Mouse (Mus musculus) urinary bladder, adult 18-20 months (tissue): ENCODE measurements around the gene Ctu2.

ENCODE experiments used
- DNase-seq, 2 experiments: peaks; one replicate each; pipeline ENCODE4 v3.0.0; 2022; ENCODE audit warnings: low spot score in 2 of 2, mixed read lengths in 2 of 2

Gene Ctu2

DNA sequence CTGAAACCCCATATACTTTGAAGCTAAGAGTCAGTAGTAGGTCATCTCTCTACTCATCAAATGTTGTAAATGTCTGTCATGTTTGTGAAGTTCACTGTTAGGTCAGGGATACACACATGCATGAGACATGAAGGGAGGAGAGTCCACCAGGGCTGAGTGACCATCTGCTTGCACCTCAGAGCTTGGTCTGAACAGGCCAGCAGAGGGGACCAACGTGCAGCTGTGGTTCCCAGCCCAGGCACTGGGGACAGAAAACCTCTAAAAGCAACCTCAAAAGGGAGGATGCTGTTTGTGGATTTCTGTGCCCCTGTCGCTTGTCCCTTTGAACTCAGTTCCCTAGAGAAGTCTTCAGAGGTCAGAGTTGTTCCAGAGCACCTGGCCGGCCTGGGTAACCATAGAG is 30.7 kb upstream of the Ctu2 start:
- DNase-seq: no peak

DNA sequence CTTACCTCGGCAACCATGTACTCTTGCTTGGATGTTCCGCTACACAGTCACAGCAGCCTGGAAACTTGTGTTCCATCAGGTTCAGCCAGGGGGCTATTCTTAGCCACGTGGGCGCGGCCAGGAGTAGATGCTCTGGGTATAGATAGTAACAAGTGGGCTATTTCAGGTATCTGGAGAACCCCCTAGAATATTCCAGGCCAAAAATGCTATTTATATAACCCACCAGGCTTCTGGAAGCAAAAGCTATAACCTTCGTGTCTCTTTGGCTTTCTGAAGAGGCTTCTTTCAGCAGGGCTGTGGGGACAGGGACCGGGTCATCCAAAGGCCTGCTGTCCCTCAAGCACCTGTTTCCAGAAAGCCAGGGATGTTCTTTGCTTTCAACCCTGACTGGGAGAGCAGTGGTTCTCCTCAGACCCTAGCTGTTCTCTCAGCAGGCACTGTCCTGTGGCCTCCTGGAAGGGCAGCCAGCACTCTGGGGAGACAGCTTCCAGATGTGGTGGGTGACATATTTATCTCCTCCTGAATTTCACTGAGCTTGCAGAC is 24.7 kb upstream of the Ctu2 start:
- DNase-seq: no peak

DNA sequence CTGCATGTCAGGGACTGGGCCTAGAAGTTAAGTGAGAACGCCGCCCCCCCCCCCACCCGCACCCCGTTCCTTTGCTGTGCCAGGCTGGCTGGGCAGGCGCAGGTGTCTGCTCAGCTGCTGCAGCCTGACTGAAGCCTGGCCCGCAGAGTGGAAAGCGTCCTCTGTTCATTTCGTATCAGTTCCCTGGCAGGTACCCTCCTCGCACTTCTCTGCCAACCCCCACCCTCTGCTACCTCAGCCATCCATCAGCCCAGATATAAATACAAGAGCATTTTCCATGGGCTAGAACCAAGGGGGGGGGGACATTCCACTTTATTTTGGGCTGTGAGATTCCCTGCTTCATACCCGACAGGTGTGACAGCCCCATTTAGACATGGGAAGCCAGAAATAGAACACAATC is 23.8 kb upstream of the Ctu2 start:
- no peak for DNase-seq

DNA sequence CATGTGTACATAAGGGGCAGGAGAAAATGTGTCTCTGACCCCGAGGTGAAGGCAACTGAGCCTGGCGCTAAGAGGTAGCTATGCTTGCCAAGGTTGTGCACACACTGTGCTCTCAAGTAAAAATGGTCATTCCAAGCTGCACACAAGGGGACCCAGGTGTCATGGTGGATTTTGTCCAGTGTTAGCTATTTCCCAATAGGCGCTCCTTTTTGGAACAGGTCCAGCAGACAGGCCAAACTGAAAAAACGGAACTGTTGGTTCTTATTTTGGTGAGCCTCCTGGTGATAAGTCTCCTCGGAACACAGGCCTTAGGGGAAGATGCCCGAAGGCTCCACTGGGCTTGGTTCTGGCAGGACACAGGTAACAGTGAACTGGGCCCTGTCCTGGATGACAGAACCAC is 21.5 kb upstream of the Ctu2 start:
- DNase-seq: no peak

DNA sequence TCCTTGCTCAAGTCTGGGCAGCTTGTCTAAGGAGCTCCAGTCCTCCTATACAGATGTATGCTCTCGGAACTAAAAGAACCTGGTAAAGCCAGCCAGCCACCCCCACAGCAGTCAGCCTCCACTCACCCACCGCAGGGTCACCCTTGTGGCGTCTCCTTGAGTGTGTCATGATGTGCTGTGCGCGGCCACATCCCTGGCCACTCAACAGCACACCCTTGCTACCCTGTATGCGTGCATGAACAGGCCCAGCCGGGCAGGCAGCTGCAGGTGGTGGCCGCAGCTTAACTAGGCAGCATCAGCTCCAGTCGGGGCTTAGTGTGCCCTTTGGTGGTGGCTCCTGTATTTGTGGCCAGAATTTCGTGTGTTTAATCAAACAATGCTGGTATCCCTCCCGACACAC is 18.8 kb upstream of the Ctu2 start:
- DNase-seq: peak; percentile 41 to 59

DNA sequence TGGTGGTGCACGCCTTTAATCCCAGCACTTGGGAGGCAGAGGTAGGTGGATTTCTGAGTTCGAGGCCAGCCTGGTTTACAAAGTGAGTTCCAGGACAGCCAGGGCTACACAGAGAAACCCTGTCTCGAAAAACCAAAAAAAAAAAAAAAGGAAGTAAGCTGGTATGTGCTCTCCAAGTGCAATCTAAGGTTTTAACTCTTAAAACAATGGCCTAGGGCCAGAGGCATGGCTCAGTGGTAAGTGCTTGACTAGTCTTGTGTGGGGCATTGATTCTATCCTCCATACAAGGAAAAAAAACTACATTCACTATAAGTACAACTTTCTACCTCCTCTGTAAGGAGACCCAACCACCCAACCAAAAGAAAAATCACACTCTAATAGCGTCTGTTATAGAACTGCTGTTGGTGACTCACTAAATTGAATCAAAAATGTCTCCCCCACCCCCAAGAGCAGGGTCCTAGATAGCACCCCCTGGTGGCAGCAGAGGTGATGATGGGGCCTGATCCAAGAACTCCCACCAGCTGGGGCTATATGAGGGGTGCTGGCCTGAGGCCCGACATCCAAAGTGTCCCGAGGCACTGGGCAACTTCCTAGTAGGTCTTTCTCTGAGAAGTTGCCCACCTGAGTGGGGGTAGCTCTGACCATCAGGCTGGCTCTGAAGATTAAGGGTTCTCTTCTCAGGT is 16.6 kb upstream of the Ctu2 start:
- DNase-seq: no peak

DNA sequence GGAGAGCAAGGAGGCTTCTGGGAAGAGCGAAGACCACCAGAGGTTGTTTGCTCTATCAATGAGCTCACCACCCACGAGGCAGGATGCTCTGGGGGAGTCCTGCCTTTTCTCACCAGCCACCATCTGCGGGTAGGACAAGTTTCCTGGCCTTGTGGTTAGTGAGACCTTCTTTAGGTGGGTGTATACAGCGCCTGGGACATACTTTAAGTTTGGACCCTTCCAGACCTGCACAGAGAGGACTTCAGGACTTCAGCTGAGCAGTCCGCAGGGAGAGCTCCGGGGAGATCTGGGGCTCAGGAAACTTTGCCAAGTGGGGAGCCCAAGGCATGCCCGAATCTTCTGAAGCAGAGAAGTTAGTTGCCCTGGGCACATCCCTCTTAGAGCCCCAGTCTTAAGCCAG is 16.0 kb upstream of the Ctu2 start:
- DNase-seq: no peak

DNA sequence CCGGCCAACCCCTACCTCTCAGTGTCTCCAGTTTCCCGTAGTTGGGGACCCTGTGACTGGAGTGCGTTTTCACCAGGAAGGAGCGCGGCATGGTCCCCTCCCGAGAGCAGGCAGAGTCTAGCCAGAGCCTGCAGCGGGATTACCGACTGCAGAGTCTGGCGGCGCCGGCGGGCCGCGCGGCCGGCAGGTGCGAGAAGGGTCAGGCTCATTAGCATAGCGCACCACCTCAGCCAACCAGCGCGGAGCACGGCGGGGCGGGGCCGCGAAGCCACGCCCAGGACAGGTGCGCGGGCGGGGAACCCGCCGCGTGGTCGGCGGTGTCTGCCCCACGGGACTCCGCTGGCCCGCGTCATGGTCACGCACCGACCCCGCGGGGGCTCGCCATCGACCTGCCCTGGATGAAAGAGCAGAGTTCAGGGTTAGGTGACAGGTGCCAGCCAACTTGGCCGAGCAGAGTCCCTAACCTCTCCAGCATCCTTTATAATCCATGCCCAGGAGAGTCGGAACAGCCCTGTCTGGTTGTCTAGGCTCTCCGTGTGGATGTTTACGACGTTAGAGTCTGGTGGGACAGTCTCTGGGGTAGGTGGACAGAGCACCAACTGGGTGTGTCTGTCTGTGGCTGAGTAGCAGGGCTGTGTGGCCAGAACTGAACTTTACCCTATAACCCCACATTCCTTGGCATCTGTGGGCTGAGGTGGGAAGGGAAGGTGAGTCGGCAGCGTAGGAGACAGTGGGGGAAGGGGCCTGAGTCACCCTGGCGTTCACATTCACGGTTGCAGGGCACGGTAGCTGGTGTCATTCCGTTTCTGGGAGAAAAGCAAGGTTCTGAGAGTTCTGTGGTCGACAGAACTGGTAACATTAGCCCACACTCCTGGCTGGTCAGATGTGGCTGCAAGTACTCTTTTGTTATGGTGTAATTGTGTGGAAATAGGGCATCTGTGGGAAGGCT is 15.1 kb upstream of the Ctu2 start, which contains the start of gene Snai3:
Gene Snai3, minus strand, starts transcription at position 210 of the 949 bp plus-strand sequence.
- DNase-seq: peak; percentile 65 to 76

DNA sequence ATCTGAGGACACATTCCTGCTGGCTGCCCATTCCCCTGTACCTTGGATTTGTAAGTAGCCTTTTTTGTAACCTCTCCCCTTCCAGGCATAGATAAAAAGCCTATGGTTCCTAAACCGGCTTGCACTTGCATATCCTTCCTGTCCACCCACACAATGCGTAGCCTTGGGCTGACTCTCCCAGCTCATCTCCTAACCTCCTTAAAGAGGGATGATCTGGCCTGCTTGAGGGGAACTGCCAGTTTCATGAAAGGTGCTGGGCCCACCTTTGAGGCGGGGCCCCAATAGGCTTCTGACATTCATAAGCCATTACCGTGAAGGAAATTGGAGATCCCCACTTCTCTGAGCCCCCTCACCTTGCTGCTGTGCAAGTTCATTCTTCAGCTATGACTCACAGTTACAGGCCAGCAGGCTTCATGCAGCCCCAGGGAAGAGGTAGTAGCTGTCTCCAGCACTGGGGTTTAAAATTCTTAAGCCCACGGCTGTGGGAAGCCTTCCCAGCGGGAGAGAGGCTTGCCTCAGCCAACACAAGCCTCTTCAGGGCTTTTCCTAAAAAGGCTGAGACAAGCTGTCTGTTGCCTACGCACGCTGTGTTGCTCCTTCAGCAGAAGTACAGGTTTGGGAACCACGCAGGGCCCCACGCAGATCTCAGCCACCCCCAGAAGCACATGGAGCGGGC is 14.3 kb upstream of the Ctu2 start:
- no peak for DNase-seq

DNA sequence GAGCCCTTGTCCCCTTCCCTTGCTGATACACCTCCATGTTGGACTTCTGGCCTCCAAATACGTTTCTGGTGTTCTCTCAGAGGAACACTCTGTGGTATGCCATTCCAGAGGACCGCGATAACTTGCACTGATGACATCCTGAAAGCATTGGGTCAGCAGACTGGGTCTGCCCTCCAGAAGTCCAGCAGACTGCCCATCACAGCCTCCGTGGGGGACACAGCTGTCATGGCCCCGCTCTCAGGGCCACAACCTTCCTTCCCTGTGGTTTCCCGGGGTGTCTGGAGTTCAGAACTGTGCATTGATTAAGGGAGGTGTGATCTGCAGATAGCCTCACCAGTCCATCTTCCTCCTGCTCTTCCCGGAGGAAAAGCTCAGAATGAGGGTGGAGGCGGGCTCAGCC is 13.4 kb upstream of the Ctu2 start:
- no peak for DNase-seq

DNA sequence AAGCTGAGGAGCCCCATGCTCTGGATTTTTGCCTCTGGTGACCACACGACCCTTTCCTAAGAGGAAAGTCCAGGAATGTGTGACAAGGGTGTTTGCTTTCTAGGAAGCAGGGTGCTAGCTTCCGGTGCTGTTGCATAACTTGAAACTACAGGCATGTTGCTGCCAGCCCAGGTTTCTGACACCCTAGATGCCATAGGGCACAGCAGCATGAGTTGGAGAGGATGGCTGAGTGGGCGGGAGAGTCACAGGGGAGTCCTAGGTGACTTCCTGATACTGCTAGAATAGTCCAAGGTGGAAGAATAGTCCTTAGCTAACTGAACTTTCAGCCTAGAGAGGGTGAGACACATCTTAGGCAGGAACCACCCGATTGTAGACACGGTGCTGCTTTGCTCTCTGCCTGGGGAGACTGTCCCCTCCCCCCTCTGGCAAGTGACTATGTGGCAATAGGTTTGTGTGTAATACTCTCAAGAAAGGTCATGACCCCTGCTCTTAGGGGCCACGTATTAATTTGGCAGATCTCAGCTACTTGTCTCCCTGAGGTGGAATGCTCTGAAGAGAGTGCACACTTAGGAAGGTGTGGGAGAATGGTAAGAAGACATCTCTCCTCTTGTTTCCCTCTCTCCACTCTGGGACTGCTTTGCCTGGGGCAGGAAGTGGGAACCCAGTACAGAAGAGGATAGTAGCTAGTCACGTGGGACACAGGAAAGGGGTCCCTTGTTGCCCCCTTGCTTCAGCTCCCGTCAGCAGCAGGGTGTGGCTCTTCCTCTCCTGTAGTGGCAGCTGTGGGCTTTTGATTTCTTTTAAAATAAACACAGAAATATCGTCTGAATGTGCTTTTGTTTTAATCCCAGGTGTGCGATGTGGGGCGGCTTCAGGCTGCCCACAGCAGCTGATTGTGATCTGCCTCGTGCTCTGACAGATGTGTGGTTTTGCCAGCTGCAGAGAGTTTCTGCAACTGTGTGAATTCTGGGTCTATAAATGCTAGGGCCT is 12.0 kb upstream of the Ctu2 start:
- peak in 1 of 2 experiments; percentile 45 for DNase-seq

DNA sequence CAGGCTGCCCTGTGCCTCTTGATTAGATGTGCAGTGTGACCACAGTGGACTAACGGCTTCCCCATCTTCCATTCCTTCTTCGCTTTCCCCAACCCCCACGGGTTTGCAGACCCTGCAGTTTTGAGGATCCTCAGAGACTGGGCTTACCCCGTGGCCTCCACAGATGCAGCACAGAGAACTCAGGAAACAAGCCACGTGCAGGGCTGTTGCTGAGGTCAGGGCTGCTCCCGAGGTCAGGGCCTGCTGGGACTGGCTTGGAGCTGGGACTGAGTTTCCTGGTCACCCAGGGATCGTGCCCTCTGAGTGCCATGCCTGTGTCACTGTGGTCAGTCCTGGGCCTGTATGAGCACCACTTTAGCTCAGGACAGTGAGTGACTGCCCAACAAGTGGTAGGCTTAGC is 11.0 kb upstream of the Ctu2 start:
- no peak for DNase-seq

DNA sequence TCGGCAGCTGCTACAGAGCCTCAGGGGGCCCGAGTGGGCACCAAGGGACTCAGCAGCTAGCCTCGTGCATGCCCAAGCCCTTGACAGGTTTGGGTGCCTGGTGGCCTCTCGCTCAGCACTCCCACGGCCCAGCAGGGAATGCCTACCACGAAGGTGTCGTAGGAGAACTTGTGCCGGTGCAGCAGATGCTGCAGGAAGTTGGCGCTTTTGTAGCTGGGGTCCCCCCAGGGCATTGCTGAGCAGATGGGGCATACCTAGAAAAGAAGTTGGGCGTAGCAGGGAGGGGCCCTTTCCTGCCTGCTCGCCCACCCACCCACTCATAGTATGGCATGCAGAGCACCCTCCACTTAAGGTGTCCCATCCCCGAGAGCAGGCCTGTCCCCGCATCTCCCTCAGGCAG is 8.1 kb upstream of the Ctu2 start:
- DNase-seq: no peak

DNA sequence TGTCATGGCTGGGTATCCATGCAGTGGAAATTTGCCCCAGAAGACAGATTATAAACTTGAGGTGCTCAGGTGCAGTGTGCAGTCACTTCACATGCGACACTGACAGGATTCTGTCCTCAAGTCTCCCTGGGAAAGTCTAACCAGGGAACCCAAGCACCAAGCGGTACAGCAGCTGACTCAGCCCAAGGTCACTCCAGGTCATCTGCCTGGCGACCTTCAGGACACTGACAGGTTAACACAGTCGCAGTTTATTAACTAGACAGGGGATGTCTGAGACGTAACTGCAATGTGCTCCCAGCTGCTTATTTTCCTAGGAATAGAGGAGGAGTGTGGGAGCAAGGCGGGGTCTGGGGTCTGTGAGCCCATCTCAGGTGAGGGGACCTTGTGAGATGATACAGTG is 6.5 kb upstream of the Ctu2 start:
- no peak for DNase-seq

DNA sequence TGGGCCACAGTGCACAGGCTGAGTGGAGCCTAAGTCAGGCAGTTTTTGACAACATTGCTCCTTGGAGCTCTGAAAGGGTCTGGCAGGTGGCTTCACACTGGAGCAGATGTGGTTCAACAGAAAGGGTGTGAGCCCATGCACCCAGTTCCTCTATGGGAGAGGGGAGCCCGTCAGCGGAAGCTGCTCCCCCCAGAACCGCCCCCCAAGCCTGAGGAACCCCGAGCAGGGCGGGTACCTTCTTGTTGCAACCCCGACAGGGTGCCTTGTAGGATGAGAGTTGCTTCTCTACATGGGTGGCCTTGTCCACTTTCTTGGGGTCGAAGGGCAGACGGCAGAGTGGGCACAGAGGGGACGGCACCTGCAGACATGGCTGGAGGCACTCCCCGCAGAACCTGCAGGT is 6.0 kb upstream of the Ctu2 start:
- no peak for DNase-seq

DNA sequence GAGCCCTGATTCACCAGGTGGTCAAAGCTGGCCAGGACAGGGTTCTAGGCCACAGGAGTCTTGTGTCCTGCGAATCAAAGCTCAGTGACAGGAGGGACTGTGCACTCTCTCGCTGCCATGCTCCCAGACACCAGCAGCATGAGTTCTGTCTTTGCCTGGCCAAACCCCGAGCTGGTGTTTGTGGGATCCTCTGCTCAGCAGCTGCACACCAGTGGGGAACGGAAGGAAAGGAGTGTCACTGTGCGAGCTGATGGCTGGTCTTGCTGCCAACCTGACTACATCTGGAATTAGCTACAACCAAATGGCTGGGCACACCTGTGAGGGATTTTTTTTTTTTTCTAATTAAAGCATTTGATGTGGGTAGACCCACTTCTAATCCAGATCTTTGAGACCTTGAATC is 5.3 kb upstream of the Ctu2 start:
- no peak for DNase-seq

DNA sequence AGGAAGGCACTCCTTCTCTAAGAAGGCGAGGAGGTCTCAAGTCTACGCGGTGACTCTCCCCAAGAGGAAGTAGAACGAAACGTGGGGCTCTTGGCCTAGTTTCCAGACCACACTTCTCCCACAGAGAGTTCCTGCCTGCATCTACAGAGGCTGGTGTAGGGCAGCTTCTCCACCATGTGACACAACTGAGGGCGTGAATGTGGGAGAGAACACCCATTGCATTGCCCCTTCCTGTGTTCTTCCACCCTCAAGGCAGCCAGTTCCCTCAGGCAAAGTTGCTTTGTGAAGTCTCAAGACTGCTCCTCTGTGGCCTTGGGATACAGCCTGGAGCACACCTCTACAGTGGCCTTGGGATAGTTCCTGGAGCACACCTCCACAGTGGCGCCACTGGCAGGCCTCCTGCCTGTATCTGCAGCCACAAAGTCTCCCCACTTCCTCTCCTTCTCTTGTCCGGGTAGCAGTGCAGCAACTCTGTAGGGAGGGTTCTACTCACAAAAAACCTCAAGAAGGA is 2.0 kb upstream of the Ctu2 start:
- no peak for DNase-seq

DNA sequence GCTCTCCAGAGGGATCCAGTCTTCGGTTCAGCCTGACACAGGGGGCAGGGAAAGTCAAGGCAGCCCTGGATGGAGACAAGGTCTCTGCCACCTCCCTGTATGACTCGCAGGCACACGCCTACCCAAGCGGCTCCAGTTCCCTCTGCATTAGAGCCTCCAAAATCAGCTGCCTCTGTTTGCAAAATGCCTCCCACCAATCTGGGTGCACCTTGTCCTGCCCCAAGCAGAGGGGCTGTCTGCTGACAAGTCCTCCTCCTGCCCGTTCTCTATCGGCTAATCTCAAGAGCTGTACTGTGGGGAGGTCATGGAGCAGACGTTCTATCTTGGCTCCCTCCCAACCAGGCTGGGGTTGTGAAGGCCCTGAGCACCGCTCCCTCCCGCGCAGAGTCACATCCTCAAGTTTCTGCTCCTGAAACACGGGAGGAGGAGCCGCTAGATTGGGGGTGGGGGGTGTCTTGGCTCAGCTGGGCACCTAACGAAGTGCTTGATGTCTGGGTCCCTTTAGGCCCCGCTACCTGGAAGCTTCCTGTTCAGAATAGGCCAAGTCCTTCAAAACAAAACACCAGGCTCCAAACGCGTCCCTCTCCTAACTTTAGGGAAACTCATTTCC is 887 bp upstream of the Ctu2 start:
- DNase-seq: peak in 1 of 2 experiments; percentile 41

DNA sequence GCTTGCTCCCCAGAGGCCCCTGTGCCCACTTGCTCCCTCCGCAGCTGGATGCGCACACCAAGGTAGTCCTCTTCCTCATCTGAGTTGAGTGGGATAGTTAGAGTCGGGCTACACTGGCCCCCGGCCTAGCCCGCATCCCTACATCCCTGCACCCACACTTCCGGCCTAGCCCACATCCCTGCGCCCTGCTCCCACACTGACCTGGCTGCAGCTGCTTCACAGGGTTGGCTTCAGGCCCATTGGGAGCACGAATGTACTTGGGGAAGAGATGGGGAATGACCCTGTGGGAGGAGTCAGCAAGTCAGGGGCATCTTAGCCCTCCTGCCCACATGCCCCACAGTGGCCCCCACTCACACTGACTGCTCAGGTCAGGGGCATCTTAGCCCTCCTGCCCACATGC is 6.5 kb downstream of the Ctu2 start:
- no peak for DNase-seq

DNA sequence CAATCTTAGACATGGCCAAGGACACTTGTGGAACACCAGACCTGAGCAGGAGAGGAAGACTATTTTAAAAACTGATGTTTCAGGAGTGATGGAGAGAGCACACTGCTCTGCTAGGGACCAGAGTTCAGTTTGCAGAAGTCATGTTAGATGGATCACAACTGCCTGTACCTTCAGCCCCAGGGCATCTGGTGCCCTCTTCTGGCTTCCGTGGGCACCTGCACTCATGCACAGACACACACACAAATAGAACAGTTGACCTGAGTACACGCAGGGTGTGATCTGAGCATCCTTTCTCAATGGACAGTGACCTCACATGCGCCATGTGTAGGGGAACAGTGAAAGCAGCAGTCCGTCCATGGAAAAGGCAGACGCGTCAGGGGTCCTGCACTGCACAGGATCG is 7.9 kb downstream of the Ctu2 start:
- no peak for DNase-seq
